Mouse (Mus musculus) liver, adult 2 months (tissue): ENCODE results near the gene Agrp.

Experiments
- CTCF ChIP-seq: fragments of 200-500 bp; IDR thresholded peaks from 2 replicates; pipeline ENCODE4 v1.5.1; 2011; ENCODE audit warnings: low read depth, low read length, control low read depth
- POLR2A ChIP-seq: fragments of 200-500 bp; IDR thresholded peaks from 2 replicates; pipeline ENCODE4 v1.6.1; 2011; ENCODE audit warnings: low read length, control low read depth; ENCODE audit not compliant: insufficient read depth; ENCODE audit errors: extremely low read depth

DNA sequence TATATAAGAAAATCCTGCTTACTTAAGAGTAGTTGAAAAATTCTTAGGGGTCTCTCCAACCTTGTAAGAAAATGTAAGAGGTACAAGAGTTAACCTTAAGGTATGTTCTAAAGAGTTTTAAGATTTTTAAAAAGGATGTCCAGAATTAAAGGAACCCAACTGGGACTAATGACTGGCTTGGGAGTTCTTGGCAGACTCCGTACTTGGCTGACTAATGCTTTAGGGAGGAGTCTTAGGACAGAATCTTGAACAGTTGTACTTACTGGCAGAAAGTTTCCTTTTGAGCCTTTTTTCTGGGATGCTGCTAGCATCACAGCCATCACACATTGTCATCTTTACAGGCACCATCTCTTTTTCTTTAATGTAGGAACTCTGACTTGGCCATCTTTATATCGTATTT, 3.3 kb upstream of the Agrp start:
- no peak for TF ChIP-seq CTCF
- no peak for TF ChIP-seq POLR2A
